Comparison of ENCODE assay signal across 11 mouse cellular contexts in the genomic region with DNA sequence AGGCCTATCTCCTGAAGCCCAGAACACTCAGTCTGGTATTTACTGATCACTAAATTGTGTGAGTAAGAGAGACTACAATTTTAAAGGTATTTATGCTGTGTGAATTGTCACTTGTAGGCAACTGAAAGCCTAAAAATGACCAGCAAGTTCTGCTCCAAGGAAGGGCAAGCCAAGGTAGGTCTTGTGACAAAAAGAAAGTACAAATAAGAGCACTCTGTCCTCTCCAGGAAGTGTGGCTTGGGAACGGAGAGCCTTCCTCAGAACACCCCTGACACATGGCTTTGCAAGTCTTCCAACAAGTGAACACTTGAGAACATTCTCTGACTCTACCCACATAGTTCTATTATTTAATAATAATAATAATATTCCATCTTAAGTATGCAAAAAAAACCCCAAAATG. TPM values are rescaled to one million over a fixed set of nuclear protein-coding genes. Genes with fewer than 3 reads are reported as not detected.
DNase-seq lines count a peak whose midpoint lies in the region; ATAC-seq and TF ChIP-seq lines count a peak whose summit lies in the region.
"Had no signal": no experiment of that assay in that cellular context is flagged by ENCODE, and none has a peak within 500 bp of the region (broad histone marks: within the 10 kb centered on the region; RNA-seq: fewer than 3 reads in every experiment).

No protein-coding gene starts in this region.

- peaks cover 53% of the 10 kb centered on the region for H3K4me1 ChIP-seq in liver, embryonic 15.5 days (replicated peaks)
- peaks cover 59% of the 10 kb centered on the region for H3K4me1 ChIP-seq in liver, embryonic 12.5 days
- peaks cover 86% of the 10 kb centered on the region for H3K4me1 ChIP-seq in limb, embryonic 10.5 days
- H3K4me1 ChIP-seq in small intestine, adult 2 months (ENCODE audit: control insufficient read depth, insufficient read depth, insufficient read length, low read length), result peaks cover 14% of the 10 kb centered on the region

- DNase-seq in CD4-positive, CD25-positive, alpha-beta regulatory T cell, adult 2 months (ENCODE audit: low read depth, low spot score), result peak; percentile 35
- no peak for DNase-seq in limb, embryonic 10.5 days (ENCODE audit: low spot score)
- no peak for DNase-seq in layer of hippocampus, adult 11-12 months (ENCODE audit: low spot score)
- no peak for DNase-seq in left cerebral cortex, adult 8-10 months (ENCODE audit: low spot score in 2 of 2)
- DNase-seq: cerebellum, postnatal 10 days; right cerebral cortex, postnatal 25 days had no signal

- H3K27me3 ChIP-seq in liver, embryonic 15.5 days, result peaks cover 51% of the 10 kb centered on the region
- peaks cover 67% of the 10 kb centered on the region for H3K27me3 ChIP-seq in liver, embryonic 12.5 days (replicated peaks)
- peaks cover 27% of the 10 kb centered on the region for H3K27me3 ChIP-seq in limb, embryonic 10.5 days (ENCODE audit: low read depth, poor library complexity, severe bottlenecking)
- no peaks in the 10 kb centered on the region for H3K27me3 ChIP-seq in small intestine, adult 2 months (ENCODE audit: control insufficient read depth, insufficient read depth, low read length)

- no peak for ATAC-seq in CD4-positive, CD25-positive, alpha-beta regulatory T cell, adult 4 months
- no peak for ATAC-seq in liver, embryonic 15.5 days (ENCODE audit: insufficient read depth)
- no peak for ATAC-seq in liver, embryonic 12.5 days

- no peak overlapping the region for H3K27ac ChIP-seq in liver, embryonic 15.5 days (replicated peaks)
- no peak overlapping the region for H3K27ac ChIP-seq in liver, embryonic 12.5 days
- H3K27ac ChIP-seq in limb, embryonic 10.5 days, result no peak overlapping the region
- H3K27ac ChIP-seq in small intestine, adult 2 months (ENCODE audit: insufficient read depth, low read depth, low read length), result peak overlapping the region; percentile 62
- H3K27ac ChIP-seq: liver, embryonic 14.5 days had no signal

- H3K4me3 ChIP-seq in liver, embryonic 15.5 days (replicated peaks), result 0 out of 2 replicates have a peak overlapping the region, but pooled peaks have one; percentile 14
- H3K4me3 ChIP-seq in liver, embryonic 12.5 days, result no peak overlapping the region
- H3K4me3 ChIP-seq in limb, embryonic 10.5 days, result peak overlapping the region; percentile 88; the same call in 1 of the 2 replicates
- H3K4me3 ChIP-seq in small intestine, adult 2 months (ENCODE audit: low read depth, low read length), result peak overlapping the region; percentile 41; the same call in 1 of the 2 replicates

- H3K9me3 ChIP-seq in liver, embryonic 15.5 days (replicated peaks), result no peaks in the 10 kb centered on the region
- no peaks in the 10 kb centered on the region for H3K9me3 ChIP-seq in liver, embryonic 12.5 days (replicated peaks)
- H3K9me3 ChIP-seq in limb, embryonic 10.5 days (replicated peaks), result no peaks in the 10 kb centered on the region

- peak overlapping the region; percentile 83; the same call in 1 of the 2 replicates for H3K4me2 ChIP-seq in liver, embryonic 15.5 days
- no peak overlapping the region for H3K4me2 ChIP-seq in liver, embryonic 12.5 days

- no peak for TF ChIP-seq POLR2A in small intestine, adult 2 months (IDR thresholded peaks at IDR 0.05; ENCODE audit: low read depth, low read length)

- 41% methylated on average over 1 of the region's 1 CpGs for WGBS in liver, embryonic 15.5 days (ENCODE audit: insufficient replicate concordance)
- 50% methylated on average over 1 of the region's 1 CpGs for WGBS in liver, embryonic 12.5 days (ENCODE audit: insufficient replicate concordance)
- 78% methylated on average over 1 of the region's 1 CpGs for WGBS in limb, embryonic 10.5 days
- WGBS in small intestine, adult 2 months, result 17% methylated on average over 1 of the region's 1 CpGs

- no peak for TF ChIP-seq CTCF in small intestine, adult 2 months (IDR thresholded peaks at IDR 0.05; ENCODE audit: extremely low read depth, insufficient read length, insufficient replicate concordance, low read depth, low read length)

- no peak overlapping the region for H3K9ac ChIP-seq in liver, embryonic 15.5 days
- no peak overlapping the region for H3K9ac ChIP-seq in liver, embryonic 12.5 days
- H3K9ac ChIP-seq: liver, embryonic 14.5 days had no signal

- H3K36me3 ChIP-seq in liver, embryonic 15.5 days (replicated peaks), result no peaks in the 10 kb centered on the region
- no peaks in the 10 kb centered on the region for H3K36me3 ChIP-seq in liver, embryonic 12.5 days
- no peaks in the 10 kb centered on the region for H3K36me3 ChIP-seq in limb, embryonic 10.5 days
- H3K36me3 ChIP-seq in small intestine, adult 2 months (ENCODE audit: control insufficient read depth, insufficient read depth, low read length), result no peaks in the 10 kb centered on the region

RNA-seq across cellular contexts. Expression of gene Lrig1, which starts 2.5 kb away (rescaled TPM):
- polyA plus RNA-seq in CD4-positive, CD25-positive, alpha-beta regulatory T cell, adult 4 months (2017; shearing (Covaris generic)), result 10 to 100 TPM; 30.8 to 38.6 TPM
- polyA plus RNA-seq in liver, embryonic 15.5 days (2015; fragmentation: Nextera tagmentation; extraction: Ambion mirVana), result 2.7 and 4.5 TPM in 2 replicates
- 2.4 and 2.8 TPM in 2 replicates for polyA plus RNA-seq in liver, embryonic 12.5 days (2016; fragmentation: Nextera tagmentation; extraction: Ambion mirVana)
- 13.7 and 15.7 TPM in 2 replicates for polyA plus RNA-seq in limb, embryonic 10.5 days (2016; fragmentation: Nextera tagmentation; extraction: Ambion mirVana)
- polyA plus RNA-seq in small intestine, adult 2 months (2012; rRNA removed), result 20.5 and 29.8 TPM in 2 replicates
- total RNA-seq in left cerebral cortex, adult 8-10 months (2022), result 10 to 100 TPM; 28.5 to 38.8 (median 33.4) TPM
